Mouse (Mus musculus) myocyte (in vitro differentiated cells): ENCODE results near the gene Keap1. TPM values are rescaled to one million over a fixed set of nuclear protein-coding genes. Genes with fewer than 3 reads are reported as not detected.

ENCODE experiments used
- H3K27me3 ChIP-seq: one replicate; pipeline ENCODE4 v1.6.1; 2011; ENCODE audit not compliant: control insufficient read depth, insufficient read depth, insufficient read length
- H3K36me3 ChIP-seq: one replicate; pipeline ENCODE4 v1.6.1; 2011; ENCODE audit not compliant: control insufficient read depth, insufficient read depth
- H3K4me2 ChIP-seq: one replicate; pipeline ENCODE4 v1.6.1; 2011; ENCODE audit warnings: low read depth, control low read depth
- H3K4me3 ChIP-seq: one replicate; pipeline ENCODE4 v1.5.1; 2011; ENCODE audit warnings: mild to moderate bottlenecking, control low read depth, moderate library complexity
- H3K79me2 ChIP-seq: one replicate; pipeline ENCODE4 v1.6.1; 2011; ENCODE audit not compliant: control insufficient read depth, insufficient read depth
- H3ac ChIP-seq: one replicate; pipeline ENCODE4 v1.6.1; 2011; ENCODE audit not compliant: control insufficient read depth, insufficient read length
- CEBPB ChIP-seq: IDR thresholded peaks from 2 replicates; pipeline ENCODE4 v1.6.1; 2011; ENCODE audit warnings: mild to moderate bottlenecking, moderate library complexity; ENCODE audit not compliant: poor library complexity, insufficient read depth, severe bottlenecking
- E2F4 ChIP-seq: IDR thresholded peaks from one replicate; pipeline ENCODE4 v1.6.1; 2011; ENCODE audit warnings: mild to moderate bottlenecking, control low read depth, moderate library complexity; ENCODE audit not compliant: insufficient read depth
- MAX ChIP-seq: IDR thresholded peaks from one replicate; pipeline ENCODE4 v1.6.1; 2011; ENCODE audit warnings: low read depth, mild to moderate bottlenecking, control low read depth
- MYOD1 ChIP-seq, 3 experiments: IDR thresholded peaks; one replicate each; pipeline ENCODE4 v1.6.1; 2011; ENCODE audit warnings: control low read depth in 2 of 3, low read depth in 2 of 3, mild to moderate bottlenecking in 2 of 3, moderate library complexity in 1 of 3; ENCODE audit not compliant: insufficient read length in 2 of 3, control insufficient read depth in 1 of 3
- MYOG ChIP-seq, 3 experiments: IDR thresholded peaks; one replicate each; pipeline ENCODE4 v1.6.1; 2011; ENCODE audit warnings: control low read depth in 2 of 3, low read depth in 2 of 3, mild to moderate bottlenecking in 2 of 3; ENCODE audit not compliant: insufficient read length in 2 of 3, control insufficient read depth in 1 of 3, insufficient read depth in 1 of 3
- POLR2A ChIP-seq: IDR thresholded peaks from one replicate; pipeline ENCODE4 v1.6.1; 2011; ENCODE audit warnings: low read depth, mild to moderate bottlenecking, control low read depth, moderate library complexity; ENCODE audit not compliant: insufficient read length
- POLR2AphosphoS2 ChIP-seq: IDR thresholded peaks from one replicate; pipeline ENCODE4 v1.6.1; 2011; ENCODE audit warnings: low read depth, control low read depth; ENCODE audit not compliant: insufficient read length
- REST ChIP-seq: IDR thresholded peaks from one replicate; pipeline ENCODE4 v1.6.1; 2011; ENCODE audit warnings: mild to moderate bottlenecking, control low read depth, moderate library complexity; ENCODE audit not compliant: insufficient read depth, insufficient read length
- SRF ChIP-seq: IDR thresholded peaks from one replicate; pipeline ENCODE4 v1.6.1; 2011; ENCODE audit warnings: low read depth; ENCODE audit not compliant: control insufficient read depth, insufficient read length
- TCF12 ChIP-seq: IDR thresholded peaks from one replicate; pipeline ENCODE4 v1.6.1; 2011; ENCODE audit warnings: mild to moderate bottlenecking, control low read depth; ENCODE audit not compliant: poor library complexity, insufficient read depth, severe bottlenecking
- TCF3 ChIP-seq: IDR thresholded peaks from one replicate; pipeline ENCODE4 v1.6.1; 2011; ENCODE audit warnings: low read depth, control low read depth; ENCODE audit not compliant: insufficient read length
- USF1 ChIP-seq: IDR thresholded peaks from one replicate; pipeline ENCODE4 v1.6.1; 2011; ENCODE audit warnings: low read depth, mild to moderate bottlenecking, control low read depth, moderate library complexity
- polyA plus RNA-seq: library from polyadenylated mRNA; unstranded; fragments of >200 nt; fragmentation: generic; extraction: Trizol; gene quantifications from one replicate; pipeline ENCODE4 v1.2.1, GENCODE M21; 2012; ENCODE audit warnings: missing spikeins

Gene Keap1
- polyA plus RNA-seq, 1 experiment = 34.1 TPM

DNA sequence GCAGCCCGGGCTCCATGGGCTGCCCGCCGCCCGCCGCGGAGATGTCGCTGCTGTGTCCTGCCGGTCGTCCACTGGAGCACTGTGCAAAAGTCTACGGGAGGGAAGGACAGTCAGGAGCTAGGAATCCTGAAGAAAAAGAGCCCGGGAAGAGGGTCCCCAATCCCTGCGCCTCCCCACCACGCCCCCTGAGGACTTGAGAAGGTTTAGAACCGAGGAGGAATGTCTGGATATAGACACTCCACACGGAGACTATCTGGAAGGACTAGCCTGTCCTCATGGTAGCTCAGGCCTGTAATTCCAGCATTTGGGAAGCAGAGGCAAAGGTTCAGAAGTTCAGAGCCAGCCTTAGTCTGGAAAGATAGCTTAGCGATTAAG, 5.9 kb upstream of the Keap1 start:
- H3K36me3 ChIP-seq = no peaks in the 10 kb centered on the region
- H3K4me3 ChIP-seq = no peak overlapping the region
- peaks cover 25% of the 10 kb centered on the region for H3K27me3 ChIP-seq
- H3ac ChIP-seq = no peak overlapping the region
- TF ChIP-seq CEBPB = no peak
- TF ChIP-seq MAX = no peak
- H3K79me2 ChIP-seq = no peaks in the 10 kb centered on the region
- H3K4me2 ChIP-seq = no peak overlapping the region

DNA sequence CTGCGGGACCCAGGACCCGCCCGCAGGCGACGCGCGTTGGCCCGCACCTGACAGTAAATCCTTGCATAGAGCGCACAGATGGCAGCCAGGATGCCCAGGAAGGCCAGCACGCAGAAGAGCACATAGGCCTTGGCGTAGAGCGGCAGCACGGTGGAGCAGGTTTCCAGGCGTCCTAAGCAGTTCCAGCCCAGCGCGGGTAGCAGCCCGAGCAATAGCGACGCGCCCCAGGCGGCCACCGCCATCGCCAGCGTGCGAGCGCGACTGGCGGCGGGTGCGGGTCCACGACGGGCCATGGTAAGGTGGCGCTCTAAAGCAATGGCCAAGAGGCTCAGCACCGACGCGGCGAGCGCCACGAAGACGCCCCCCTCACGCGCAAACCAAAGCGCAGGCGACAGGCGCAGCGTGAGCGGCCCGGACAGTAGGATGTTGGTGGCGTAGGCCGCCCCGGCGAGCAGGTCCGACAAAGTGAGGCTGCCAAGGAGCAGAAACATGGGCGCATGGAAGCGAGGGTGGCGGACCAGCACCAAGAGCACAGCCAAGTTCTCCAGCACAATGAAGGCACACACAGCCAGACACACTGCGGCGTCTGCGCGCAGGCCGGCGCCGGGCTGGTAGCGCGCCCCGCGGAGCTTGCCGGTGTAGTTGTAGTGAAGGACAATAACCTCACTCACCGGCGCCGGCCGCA, 5.4 kb upstream of the Keap1 start:
- peak overlapping the region; percentile 49 for H3ac ChIP-seq
- H3K27me3 ChIP-seq = peaks cover 25% of the 10 kb centered on the region
- H3K36me3 ChIP-seq = no peaks in the 10 kb centered on the region
- no peaks in the 10 kb centered on the region for H3K79me2 ChIP-seq
- H3K4me2 ChIP-seq = no peak overlapping the region
- TF ChIP-seq POLR2A (no peak), REST (no peak), USF1 (no peak), MYOD1 (IDR thresholded peaks at IDR 0.05; ENCODE audit: control insufficient read depth in 1 of 3, insufficient read length in 2 of 3, low read depth in 2 of 3) (no peak), E2F4 (no peak), POLR2AphosphoS2 (no peak), TCF3 (no peak), MAX (no peak), CEBPB (no peak), TCF12 (no peak), MYOG (IDR thresholded peaks at IDR 0.05; ENCODE audit: control insufficient read depth in 1 of 3, insufficient read depth in 1 of 3, insufficient read length in 2 of 3, low read depth in 2 of 3) (no peak), SRF (no peak)
- H3K4me3 ChIP-seq = no peak overlapping the region

DNA sequence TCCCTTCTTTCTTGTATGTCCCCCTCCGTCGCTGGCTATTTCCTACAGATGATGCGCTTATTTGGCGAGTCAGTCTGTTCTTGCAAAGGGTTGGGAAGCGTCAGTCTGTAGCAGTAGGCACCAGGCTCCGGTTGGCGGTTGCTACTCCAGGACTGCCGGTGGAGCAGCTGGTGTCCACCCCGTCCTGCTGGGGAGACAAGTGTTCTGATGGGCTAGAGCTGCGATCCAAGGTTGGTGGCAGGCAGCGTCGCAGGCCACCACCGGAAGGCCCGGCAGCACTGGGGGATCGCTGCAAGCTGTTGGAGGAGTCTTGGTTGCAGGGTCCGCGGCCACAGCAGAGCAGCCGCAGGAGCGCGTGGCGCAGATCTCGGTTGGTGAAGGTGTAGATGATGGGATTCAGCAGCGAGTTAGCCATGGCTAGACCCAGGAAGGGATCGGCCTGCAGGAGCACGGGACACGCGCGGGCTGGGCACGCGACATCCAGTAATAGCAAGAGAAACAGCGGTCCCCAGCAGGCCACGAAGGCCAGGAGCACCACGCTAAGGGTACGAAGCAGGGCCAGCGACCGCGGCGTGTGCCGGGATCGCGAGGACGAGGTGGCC, 4.8 kb upstream of the Keap1 start:
- H3K4me3 ChIP-seq = no peak overlapping the region
- H3K27me3 ChIP-seq = peaks cover 25% of the 10 kb centered on the region
- TF ChIP-seq MYOG (IDR thresholded peaks at IDR 0.05; ENCODE audit: control insufficient read depth in 1 of 3, insufficient read depth in 1 of 3, insufficient read length in 2 of 3, low read depth in 2 of 3) = no peak
- TF ChIP-seq MYOD1 (IDR thresholded peaks at IDR 0.05; ENCODE audit: control insufficient read depth in 1 of 3, insufficient read length in 2 of 3, low read depth in 2 of 3) = no peak
- no peak for TF ChIP-seq TCF12
- TF ChIP-seq TCF3 = no peak
- TF ChIP-seq CEBPB = no peak
- no peak for TF ChIP-seq USF1
- TF ChIP-seq POLR2AphosphoS2 = no peak
- TF ChIP-seq SRF = no peak
- TF ChIP-seq E2F4 = no peak
- no peak for TF ChIP-seq POLR2A
- no peak for TF ChIP-seq REST
- no peak for TF ChIP-seq MAX

DNA sequence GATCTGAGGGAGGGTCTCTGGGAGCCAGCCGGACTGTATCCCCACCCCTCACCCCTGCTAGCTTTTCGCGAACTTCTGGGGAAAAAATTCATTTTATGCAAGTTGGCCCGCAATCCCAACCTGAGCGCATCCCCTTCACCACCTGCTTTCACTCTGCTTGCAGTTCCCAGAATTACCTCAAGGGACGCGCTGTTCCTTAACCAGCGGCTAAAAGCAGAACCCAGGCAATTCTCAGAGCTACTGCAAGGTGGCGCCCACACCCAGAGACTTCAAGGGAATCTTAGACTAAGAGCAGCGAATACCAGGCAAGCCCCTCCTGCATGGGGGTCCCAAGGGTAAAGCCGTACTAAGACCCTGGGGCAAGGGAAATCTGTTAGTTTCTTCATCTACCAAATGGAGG, 2.2 kb upstream of the Keap1 start:
- H3K36me3 ChIP-seq = no peaks in the 10 kb centered on the region
- H3ac ChIP-seq = no peak overlapping the region
- H3K4me2 ChIP-seq = no peak overlapping the region
- H3K79me2 ChIP-seq = peaks cover 17% of the 10 kb centered on the region
- peaks cover 22% of the 10 kb centered on the region for H3K27me3 ChIP-seq
- no peak for TF ChIP-seq MYOD1 (IDR thresholded peaks at IDR 0.05; ENCODE audit: control insufficient read depth in 1 of 3, insufficient read length in 2 of 3, low read depth in 2 of 3)
- TF ChIP-seq E2F4 = no peak
- no peak for TF ChIP-seq CEBPB
- no peak for TF ChIP-seq SRF
- TF ChIP-seq MYOG (IDR thresholded peaks at IDR 0.05; ENCODE audit: control insufficient read depth in 1 of 3, insufficient read depth in 1 of 3, insufficient read length in 2 of 3, low read depth in 2 of 3) = no peak
- TF ChIP-seq POLR2A = no peak
- no peak overlapping the region for H3K4me3 ChIP-seq

More for the DNA sequence above, 4.8 kb upstream of the Keap1 start:
- Histone ChIP-seq H3ac (peak overlapping the region; percentile 49), H3K79me2 (no peaks in the 10 kb centered on the region), H3K36me3 (no peaks in the 10 kb centered on the region), H3K4me2 (no peak overlapping the region)

DNA sequence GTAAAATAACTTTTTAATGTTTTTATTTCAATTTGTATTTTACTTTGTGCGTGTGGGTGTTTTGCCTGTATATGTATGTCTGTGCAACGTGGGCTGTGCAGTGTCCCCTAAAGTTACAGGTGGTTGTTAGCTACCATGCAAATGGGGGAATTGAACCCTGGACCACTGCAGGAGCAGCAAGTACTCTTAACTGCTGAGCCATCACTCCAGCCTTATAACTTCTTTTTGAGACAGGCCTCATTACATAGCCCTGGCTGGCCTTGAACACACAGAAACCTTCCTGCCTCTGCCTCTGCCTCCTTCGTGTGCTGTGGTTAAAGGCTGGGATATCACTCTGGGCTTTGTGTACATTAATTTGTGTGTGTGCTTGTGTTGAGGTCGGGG, 296 bp upstream of the Keap1 start:
- peaks cover 23% of the 10 kb centered on the region for H3K79me2 ChIP-seq
- H3K27me3 ChIP-seq = peaks cover 11% of the 10 kb centered on the region
- TF ChIP-seq REST (no peak), MYOD1 (IDR thresholded peaks at IDR 0.05; ENCODE audit: control insufficient read depth in 1 of 3, insufficient read length in 2 of 3, low read depth in 2 of 3) (no peak), CEBPB (no peak), POLR2A (no peak), MAX (no peak), E2F4 (no peak), TCF3 (no peak), TCF12 (no peak)
- H3K36me3 ChIP-seq = no peaks in the 10 kb centered on the region
- peak overlapping the region; percentile 40 for H3ac ChIP-seq
- peak overlapping the region; percentile 60 for H3K4me3 ChIP-seq
- H3K4me2 ChIP-seq = peak overlapping the region; percentile 68
